Comparison of ENCODE assay signal across 18 mouse cellular contexts in the genomic region with DNA sequence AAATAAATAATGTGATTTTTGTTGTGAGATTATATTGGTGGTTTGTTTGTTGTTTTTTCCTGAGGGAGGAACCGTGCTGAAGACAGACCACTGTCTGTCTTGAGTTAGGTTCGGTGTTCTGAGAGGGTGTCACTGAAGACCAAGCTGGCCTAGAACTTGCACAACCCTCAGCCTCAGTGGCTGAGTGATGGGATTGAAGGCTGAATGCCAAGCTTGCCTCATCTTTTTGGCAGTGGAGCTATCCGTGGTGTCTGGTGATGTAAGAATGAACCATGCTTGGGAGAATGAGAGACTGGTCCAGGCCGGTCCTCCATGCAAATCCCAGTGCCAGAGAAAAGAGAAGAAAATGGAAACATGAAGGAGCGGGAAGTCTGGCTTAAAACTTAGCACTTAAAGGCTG. TPM values are rescaled to one million over a fixed set of nuclear protein-coding genes. Genes with fewer than 3 reads are reported as not detected.
DNase-seq lines count a peak whose midpoint lies in the region; ATAC-seq and TF ChIP-seq lines count a peak whose summit lies in the region.
"Had no signal": no experiment of that assay in that cellular context is flagged by ENCODE, and none has a peak within 500 bp of the region (broad histone marks: within the 10 kb centered on the region; RNA-seq: fewer than 3 reads in every experiment).

No protein-coding gene starts in this region.

- H3K36me3 ChIP-seq in liver, adult 2 months (ENCODE audit: control insufficient read depth, insufficient read depth, low read length) = peaks cover 8% of the 10 kb centered on the region
- peaks cover 44% of the 10 kb centered on the region for H3K36me3 ChIP-seq in ES-E14 (ENCODE audit: control insufficient read depth, insufficient read depth, low read length, poor library complexity, severe bottlenecking)
- H3K36me3 ChIP-seq in liver, embryonic 16.5 days (ENCODE audit: control insufficient read depth, insufficient read depth) = peaks cover 27% of the 10 kb centered on the region

- no peak overlapping the region for H3K4me3 ChIP-seq in liver, adult 2 months (ENCODE audit: insufficient read depth, low read depth, low read length)
- peak overlapping the region; percentile 36 to 63 for H3K4me3 ChIP-seq in ES-E14 (ENCODE audit: insufficient read depth in 1 of 2, low read depth in 1 of 2, low read length in 2 of 2, poor library complexity in 1 of 2, severe bottlenecking in 1 of 2)
- H3K4me3 ChIP-seq in liver, embryonic 16.5 days (ENCODE audit: low read depth, low read length) = no peak overlapping the region
- H3K4me3 ChIP-seq: embryonic facial prominence, embryonic 12.5 days; forebrain, embryonic 15.5 days; heart, adult 2 months; heart, embryonic 15.5 days; hindbrain, embryonic 10.5 days had no signal

- no peak for ATAC-seq in liver, embryonic 16.5 days (ENCODE audit: low read depth)
- ATAC-seq: forebrain, embryonic 15.5 days had no signal

- no peak overlapping the region for H3K4me2 ChIP-seq in liver, embryonic 16.5 days (ENCODE audit: low read depth, low read length)
- H3K4me2 ChIP-seq: embryonic facial prominence, embryonic 12.5 days; forebrain, embryonic 15.5 days; heart, embryonic 15.5 days had no signal

- peak overlapping the region; percentile 70 for H3K27ac ChIP-seq in liver, adult 2 months (replicated peaks; ENCODE audit: insufficient read depth, low read depth, low read length)
- H3K27ac ChIP-seq in ES-E14 (ENCODE audit: insufficient read depth, low read depth, low read length, poor library complexity, severe bottlenecking) = peak overlapping the region; percentile 95
- H3K27ac ChIP-seq in liver, embryonic 16.5 days (ENCODE audit: low read length) = peak overlapping the region; percentile 64; the same call in 1 of the 2 replicates
- H3K27ac ChIP-seq: embryonic facial prominence, embryonic 12.5 days; forebrain, embryonic 15.5 days; heart, adult 2 months; heart, embryonic 15.5 days; hindbrain, embryonic 10.5 days; kidney, postnatal 0 days had no signal

- no peaks in the 10 kb centered on the region for H3K9me3 ChIP-seq in ES-E14 (ENCODE audit: control insufficient read depth, insufficient read depth, low read depth, low read length)
- H3K9me3 ChIP-seq in liver, embryonic 16.5 days (replicated peaks; ENCODE audit: control insufficient read depth, low read length) = no peaks in the 10 kb centered on the region
- H3K9me3 ChIP-seq: embryonic facial prominence, embryonic 12.5 days; forebrain, embryonic 15.5 days; heart, embryonic 15.5 days; hindbrain, embryonic 10.5 days had no signal

- WGBS in liver, adult 2 months = 47% methylated on average over 5 of the region's 5 CpGs
- WGBS in liver, embryonic 16.5 days (ENCODE audit: insufficient replicate concordance) = 82% methylated on average over 5 of the region's 5 CpGs

- TF ChIP-seq CTCF in liver, adult 2 months (IDR thresholded peaks at IDR 0.05; ENCODE audit: low read depth, low read length) = no peak

- no peak for TF ChIP-seq POLR2A in liver, adult 2 months (IDR thresholded peaks at IDR 0.05; ENCODE audit: extremely low read depth, insufficient read depth, low read length)

- in situ Hi-C loops in ES-E14 (cut with MboI; ENCODE audit: low sequenced_read_pairs in 2 of 2, unreplicated experiment in 2 of 2) = no loop called here

- H3K9ac ChIP-seq in liver, adult 2 months (ENCODE audit: low read depth, low read length) = no peak overlapping the region
- H3K9ac ChIP-seq in ES-E14 (ENCODE audit: insufficient read depth, low read depth, low read length, poor library complexity, severe bottlenecking) = peak overlapping the region; percentile 76
- no peak overlapping the region for H3K9ac ChIP-seq in liver, embryonic 16.5 days (ENCODE audit: low read depth, low read length)
- H3K9ac ChIP-seq: embryonic facial prominence, embryonic 12.5 days; forebrain, embryonic 15.5 days; heart, embryonic 15.5 days had no signal

- H3K4me1 ChIP-seq in liver, adult 2 months (ENCODE audit: control insufficient read depth, insufficient read depth, low read length) = peaks cover 24% of the 10 kb centered on the region
- peaks cover 4 to 25% of the 10 kb centered on the region in 2 experiments for H3K4me1 ChIP-seq in ES-E14 (ENCODE audit: control insufficient read depth in 2 of 2, insufficient read depth in 2 of 2, low read length in 2 of 2, poor library complexity in 1 of 2)
- H3K4me1 ChIP-seq in liver, embryonic 16.5 days (ENCODE audit: control insufficient read depth, low read depth, low read length) = peaks cover 15% of the 10 kb centered on the region; the same call in 1 of the 2 replicates
- H3K4me1 ChIP-seq: embryonic facial prominence, embryonic 12.5 days; forebrain, embryonic 15.5 days; hindbrain, embryonic 10.5 days had no signal

- no peaks in the 10 kb centered on the region for H3K27me3 ChIP-seq in liver, adult 2 months (ENCODE audit: control insufficient read depth, insufficient read depth, low read length)
- H3K27me3 ChIP-seq in liver, embryonic 16.5 days (ENCODE audit: control insufficient read depth, insufficient read depth, low read depth, low read length) = no peaks in the 10 kb centered on the region
- H3K27me3 ChIP-seq: embryonic facial prominence, embryonic 12.5 days; forebrain, embryonic 15.5 days; heart, embryonic 15.5 days had no signal

- H3K79me2 ChIP-seq in liver, adult 2 months (ENCODE audit: control insufficient read depth, insufficient read depth, low read length) = no peaks in the 10 kb centered on the region

- peak; percentile 80 for DNase-seq in liver, adult 2 months (ENCODE audit: extremely low read depth, low read depth, low spot score)
- DNase-seq in liver (no peak), ES-E14 (ENCODE audit: low read depth, low spot score) (no peak)
- peak; percentile 71 for DNase-seq in adrenal gland, postnatal 14 days
- no peak for DNase-seq in right cerebral cortex, adult 18-20 months
- no peak for DNase-seq in kidney, adult 9 months
- DNase-seq: cerebellum, adult 11-12 months; heart, adult 2 months; thymus, postnatal 25 days had no signal

TF ChIP-seq in ES-E14, 5 proteins besides CTCF, POLR2A, EP300 and RAD21:
- TF ChIP-seq CHD2 (IDR thresholded peaks at IDR 0.05; ENCODE audit: low read depth, low read length) (no peak), HCFC1 (IDR thresholded peaks at IDR 0.05; ENCODE audit: borderline replicate concordance, insufficient read depth, low read length) (no peak), MAFK (IDR thresholded peaks at IDR 0.05; ENCODE audit: insufficient read depth, low read depth, low read length) (no peak), ZC3H11A (IDR thresholded peaks at IDR 0.05; ENCODE audit: borderline replicate concordance, low read depth, low read length) (no peak), ZNF384 (IDR thresholded peaks at IDR 0.05; ENCODE audit: low read depth, low read length) (no peak)

RNA-seq across cellular contexts. Expression of gene Ssr2, which starts 6.0 kb away (rescaled TPM):
- total RNA-seq in liver, adult 2 months (2014; rRNA removed) = 90.0 and 110 TPM in 2 replicates
- 155 and 176 TPM in 2 replicates for polyA plus RNA-seq in liver, adult 2 months (2012; rRNA removed)
- 827 and 1,221 TPM in 2 replicates for total RNA-seq in ES-E14 (2012; rRNA removed)
- total RNA-seq in adrenal gland, postnatal 14 days (2021) = 222 and 252 TPM in 2 replicates
- 171 and 190 TPM in 2 replicates for polyA plus RNA-seq in liver, embryonic 16.5 days (2015; fragmentation: Nextera tagmentation; extraction: Ambion mirVana)

RNA-seq across cellular contexts. Expression of gene Ubqln4, which starts 16.1 kb away (rescaled TPM):
- total RNA-seq in liver, adult 2 months (2014; rRNA removed) = 8.3 and 14.2 TPM in 2 replicates
- polyA plus RNA-seq in liver, adult 2 months (2012; rRNA removed) = 41.1 and 42.8 TPM in 2 replicates
- total RNA-seq in ES-E14 (2012; rRNA removed) = 103 and 135 TPM in 2 replicates
- total RNA-seq in adrenal gland, postnatal 14 days (2021) = 70.3 and 75.3 TPM in 2 replicates
- 14.8 and 16.4 TPM in 2 replicates for polyA plus RNA-seq in liver, embryonic 16.5 days (2015; fragmentation: Nextera tagmentation; extraction: Ambion mirVana)

RNA-seq across cellular contexts. Expression of gene Lamtor2, which starts 16.8 kb away (rescaled TPM):
- 104 and 125 TPM in 2 replicates for total RNA-seq in liver, adult 2 months (2014; rRNA removed)
- 201 and 204 TPM in 2 replicates for polyA plus RNA-seq in liver, adult 2 months (2012; rRNA removed)
- total RNA-seq in ES-E14 (2012; rRNA removed) = 108 and 112 TPM in 2 replicates
- total RNA-seq in adrenal gland, postnatal 14 days (2021) = 133 and 138 TPM in 2 replicates
- 98.6 and 107 TPM in 2 replicates for polyA plus RNA-seq in liver, embryonic 16.5 days (2015; fragmentation: Nextera tagmentation; extraction: Ambion mirVana)

RNA-seq across cellular contexts. Expression of gene Rab25, which starts 21.6 kb away (rescaled TPM):
- 0.18 and 0.20 TPM in 2 replicates for total RNA-seq in liver, adult 2 months (2014; rRNA removed)
- polyA plus RNA-seq in liver, adult 2 months (2012; rRNA removed) = 0.32 and 0.46 TPM in 2 replicates
- 2.1 and 4.0 TPM in 2 replicates for total RNA-seq in ES-E14 (2012; rRNA removed)
- not detected in 2 replicates for total RNA-seq in adrenal gland, postnatal 14 days (2021)
- 0.32 and 1.1 TPM in 2 replicates for polyA plus RNA-seq in liver, embryonic 16.5 days (2015; fragmentation: Nextera tagmentation; extraction: Ambion mirVana)
- total RNA-seq: common myeloid progenitor, adult 5-6 weeks; heart, adult 2 months; layer of hippocampus, adult 18-20 months; left cerebral cortex, adult 8-10 months had no signal

RNA-seq across cellular contexts. Expression of gene Arhgef2, which starts 36.1 kb away (rescaled TPM):
- total RNA-seq in liver, adult 2 months (2014; rRNA removed) = 2.7 and 3.6 TPM in 2 replicates
- 3.6 and 4.9 TPM in 2 replicates for polyA plus RNA-seq in liver, adult 2 months (2012; rRNA removed)
- 50.8 and 80.0 TPM in 2 replicates for total RNA-seq in ES-E14 (2012; rRNA removed)
- total RNA-seq in adrenal gland, postnatal 14 days (2021) = 36.9 and 67.6 TPM in 2 replicates
- polyA plus RNA-seq in liver, embryonic 16.5 days (2015; fragmentation: Nextera tagmentation; extraction: Ambion mirVana) = 16.4 and 20.0 TPM in 2 replicates

Comparison
In these comparisons a context has a peak if more than half of its experiments do, and no peak if none do; other contexts are left out.
1. DNase-seq: peak in liver, adult 2 months (single experiment) and adrenal gland, postnatal 14 days (single experiment); none in liver (single experiment), ES-E14 (single experiment), right cerebral cortex, adult 18-20 months (single experiment) and kidney, adult 9 months (single experiment).
2. H3K4me3 ChIP-seq: peak in ES-E14 (2 of 2); none in liver, adult 2 months (single experiment) and liver, embryonic 16.5 days (single experiment).
3. Peak in every context shown above with its lines, with median percentiles within 50 percentile points of each other: H3K27ac ChIP-seq.